Mouse (Mus musculus) cortical plate, adult 2 months (tissue): Measurements from ENCODE around the gene Sorbs2. TPM values are rescaled to one million over a fixed set of nuclear protein-coding genes. Genes with fewer than 3 reads are reported as not detected.

Experiments
- H3K27ac ChIP-seq: fragments of 200-500 bp; 2 replicates; pipeline ENCODE4 v1.5.1; 2012; ENCODE audit warnings: low read length, control low read depth, inconsistent platforms; ENCODE audit not compliant: insufficient read depth
- H3K4me1 ChIP-seq: fragments of 200-500 bp; 2 replicates; pipeline ENCODE4 v1.6.1; 2011; ENCODE audit warnings: low read length; ENCODE audit not compliant: control insufficient read depth, insufficient read depth
- H3K4me3 ChIP-seq: fragments of 200-500 bp; 2 replicates; pipeline ENCODE4 v1.5.1; 2011; ENCODE audit warnings: mild to moderate bottlenecking, low read length, control low read depth; ENCODE audit not compliant: insufficient read depth
- CTCF ChIP-seq: fragments of 200-500 bp; IDR thresholded peaks from 2 replicates; pipeline ENCODE4 v1.5.1; 2011; ENCODE audit warnings: mild to moderate bottlenecking, control low read depth, low read length; ENCODE audit not compliant: insufficient read depth; ENCODE audit errors: extremely low read depth
- POLR2A ChIP-seq: fragments of 200-500 bp; IDR thresholded peaks from 2 replicates; pipeline ENCODE4 v1.6.1; 2011; ENCODE audit warnings: mild to moderate bottlenecking, low read length, control low read depth; ENCODE audit not compliant: insufficient read depth; ENCODE audit errors: extremely low read depth
- polyA plus RNA-seq: library from polyadenylated mRNA; depleted of rRNA; stranded (reverse); fragments of >200 nt; gene quantifications from 2 replicates; pipeline ENCODE4 v1.2.3, GENCODE M21; 2012

The Sorbs2 gene
- polyA plus RNA-seq, 1 experiment = 136 TPM

DNA sequence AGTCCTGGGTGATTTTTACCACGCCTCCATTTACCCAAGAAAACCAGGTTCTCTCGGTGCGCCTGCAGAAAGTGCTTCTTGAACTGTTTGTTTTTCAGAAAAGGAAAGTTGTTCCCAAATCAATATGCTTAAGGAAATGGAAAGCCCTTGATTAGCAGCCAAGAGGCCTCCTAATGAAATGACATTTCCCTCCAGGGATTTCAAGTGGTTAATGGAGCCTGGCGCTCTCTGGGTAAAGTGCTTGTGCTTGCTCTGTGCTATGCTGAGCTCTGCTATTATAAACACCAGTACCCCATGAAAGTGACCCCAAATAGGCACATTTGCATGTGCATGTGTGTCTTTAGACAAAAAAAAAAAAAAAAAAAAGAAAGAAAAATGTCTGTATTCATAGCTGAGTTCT lies 84.3 kb downstream of the Sorbs2 start:
- no peak overlapping the region for H3K4me3 ChIP-seq
- TF ChIP-seq POLR2A (no peak), CTCF (no peak)

GRCm38 (mm10) chr8:45593711-45594110 lies 86.1 kb downstream of the Sorbs2 start:
- Histone ChIP-seq H3K4me1 (peaks cover 2% of the 10 kb centered on the region; the same call in 1 of the 2 replicates), H3K27ac (no peak overlapping the region), H3K4me3 (no peak overlapping the region)
- TF ChIP-seq POLR2A (no peak), CTCF (no peak)

More for the DNA sequence above, 84.3 kb downstream of the Sorbs2 start:
- Histone ChIP-seq H3K27ac (no peak overlapping the region), H3K4me1 (peaks cover 2% of the 10 kb centered on the region; the same call in 1 of the 2 replicates)

- TF ChIP-seq POLR2A = no peak
- no peak for TF ChIP-seq CTCF
- Histone ChIP-seq H3K27ac (peak overlapping the region; percentile 77; the same call in 1 of the 2 replicates), H3K4me3 (no peak overlapping the region), H3K4me1 (peaks cover 3% of the 10 kb centered on the region)
Measured at GRCm38 (mm10) chr8:45595983-45596382, 88.4 kb downstream of the Sorbs2 start.

DNA sequence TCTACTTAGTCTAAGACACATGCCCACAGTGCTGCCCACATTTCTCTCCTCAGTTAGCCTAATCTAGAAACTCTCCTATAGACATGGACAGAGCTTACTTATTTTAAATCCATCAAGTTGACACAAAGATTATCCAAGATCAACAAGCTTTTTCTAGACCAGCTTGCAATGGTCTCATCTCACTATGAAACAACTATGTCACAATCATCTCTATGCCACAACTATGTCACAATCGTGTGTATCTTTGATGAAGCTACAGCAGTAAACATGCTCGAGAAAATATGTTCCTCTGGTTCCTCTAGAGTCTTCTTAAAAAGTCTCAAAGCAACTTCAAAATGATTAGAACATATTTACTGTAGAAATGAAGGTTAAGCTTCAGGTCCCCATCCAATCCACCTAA lies 89.0 kb downstream of the Sorbs2 start:
- TF ChIP-seq POLR2A (no peak), CTCF (no peak)
- Histone ChIP-seq H3K4me3 (no peak overlapping the region), H3K4me1 (peaks cover 4% of the 10 kb centered on the region), H3K27ac (no peak overlapping the region)

DNA sequence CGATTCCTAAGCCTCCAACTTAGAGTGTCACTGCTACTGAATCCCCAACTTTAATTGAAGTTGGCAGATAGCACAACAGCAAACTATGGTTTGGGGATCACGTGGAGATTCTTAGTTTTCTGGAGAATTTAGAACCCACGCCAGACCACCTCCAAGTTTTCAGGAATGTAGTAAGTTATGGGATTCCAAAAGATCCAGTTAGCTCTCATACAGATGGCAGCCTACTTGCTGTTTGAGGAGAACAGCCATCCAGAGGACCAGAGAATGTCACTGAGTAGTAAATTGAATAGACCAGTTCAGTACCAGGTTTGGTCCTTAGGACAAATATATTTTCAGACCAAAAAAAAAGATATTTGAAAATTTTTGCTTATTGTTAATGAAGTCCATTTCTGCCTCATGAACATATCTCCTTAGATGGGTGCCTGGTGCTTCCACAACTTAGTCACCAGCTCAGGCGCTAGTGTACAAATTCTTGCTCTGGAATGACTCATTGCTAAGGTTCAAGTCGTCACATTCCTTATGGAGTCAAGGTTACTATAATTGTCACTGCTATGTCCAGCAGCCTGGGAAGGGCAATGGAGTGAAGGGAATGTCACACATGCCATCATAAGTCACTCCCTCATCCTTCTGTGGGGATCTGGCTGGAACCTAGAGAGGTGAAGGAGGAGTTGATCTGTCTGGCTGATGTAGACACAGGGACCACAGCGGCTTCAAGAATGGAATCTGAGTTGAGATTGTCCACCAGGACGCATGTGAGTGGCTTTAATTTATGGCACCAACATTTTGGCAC lies 90.2 kb downstream of the Sorbs2 start:
- H3K27ac ChIP-seq = no peak overlapping the region
- peaks cover 4% of the 10 kb centered on the region for H3K4me1 ChIP-seq
- TF ChIP-seq POLR2A (no peak), CTCF (no peak)
- H3K4me3 ChIP-seq = no peak overlapping the region

GRCm38 (mm10) chr8:45598883-45599282 lies 91.3 kb downstream of the Sorbs2 start:
- H3K27ac ChIP-seq = no peak overlapping the region

DNA sequence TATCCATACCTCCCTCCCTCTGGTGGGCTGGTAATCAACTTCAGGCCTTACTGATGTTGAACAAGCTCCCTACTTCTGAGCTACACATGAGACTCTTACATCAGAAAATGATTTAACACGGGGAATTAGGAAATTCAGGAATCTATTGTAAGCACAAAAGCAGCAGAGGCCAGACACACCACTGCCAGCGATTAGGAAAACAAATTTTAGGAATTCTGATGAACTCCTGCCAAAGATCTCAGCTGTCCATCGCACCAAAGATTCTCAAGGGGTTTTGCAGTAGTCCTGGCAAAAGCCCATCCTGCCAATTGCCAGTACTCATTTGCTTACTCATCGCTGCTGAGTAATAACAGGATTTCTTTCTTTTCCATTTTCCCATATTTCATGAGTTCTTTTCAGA lies 94.4 kb downstream of the Sorbs2 start:
- peaks cover 5% of the 10 kb centered on the region for H3K4me1 ChIP-seq
- H3K4me3 ChIP-seq = no peak overlapping the region
- TF ChIP-seq CTCF (no peak), POLR2A (no peak)
- H3K27ac ChIP-seq = no peak overlapping the region

More at GRCm38 (mm10) chr8:45598883-45599282, 91.3 kb downstream of the Sorbs2 start:
- no peak overlapping the region for H3K4me3 ChIP-seq
- TF ChIP-seq POLR2A (no peak), CTCF (no peak)
- H3K4me1 ChIP-seq = peaks cover 4% of the 10 kb centered on the region

DNA sequence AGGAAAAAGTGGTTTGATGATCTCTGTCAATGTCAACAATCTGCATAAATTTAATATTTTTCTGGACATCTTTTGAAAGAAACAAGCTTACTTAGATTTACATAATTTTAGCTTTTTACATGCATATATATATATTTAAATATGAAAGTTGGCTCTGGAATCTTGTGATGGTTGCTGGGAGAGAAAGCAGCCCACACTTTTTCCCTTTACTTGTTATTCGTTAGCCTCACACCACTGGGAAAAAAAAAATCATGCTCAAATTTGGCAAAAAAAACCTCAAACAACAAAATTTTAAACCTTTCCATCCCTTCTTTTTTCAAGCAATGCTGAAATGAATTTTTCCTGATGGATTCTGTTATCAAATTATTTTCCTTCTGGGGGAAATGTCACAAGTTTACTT lies 97.8 kb downstream of the Sorbs2 start:
- TF ChIP-seq POLR2A = no peak
- 0 out of 2 replicates have a peak overlapping the region, but pooled peaks have one; percentile 6 for H3K27ac ChIP-seq
- no peak overlapping the region for H3K4me3 ChIP-seq
- H3K4me1 ChIP-seq = peaks cover 6% of the 10 kb centered on the region

- Histone ChIP-seq H3K27ac (no peak overlapping the region), H3K4me3 (no peak overlapping the region), H3K4me1 (peaks cover 5% of the 10 kb centered on the region; the same call in 1 of the 2 replicates)
- no peak for TF ChIP-seq CTCF
- no peak for TF ChIP-seq POLR2A
Measured at GRCm38 (mm10) chr8:45607012-45607411, 99.4 kb downstream of the Sorbs2 start.

GRCm38 (mm10) chr8:45608413-45608812 lies 100.8 kb downstream of the Sorbs2 start:
- Histone ChIP-seq H3K4me1 (peaks cover 5% of the 10 kb centered on the region; the same call in 1 of the 2 replicates), H3K27ac (no peak overlapping the region), H3K4me3 (no peak overlapping the region)
- TF ChIP-seq CTCF (no peak), POLR2A (no peak)
